Mouse (Mus musculus): Measurements from ENCODE around the gene Mttp.
A peak's percentile ranks its signal among the peaks of the same experiment; 100 is the strongest.
"Not testable (repeated sequence)": the region's sequence is repeated elsewhere in the genome, so short reads cannot be mapped to it uniquely, and the experiment has no call there.

The Mttp gene

GRCm38 (mm10) chr3:138144642-138145171, at the start of gene Mttp:
Gene Mttp (minus strand): TSS chr3:138144968.
- peak; percentile 79 to 83 for DNase-seq (ENCODE audit: low spot score in 2 of 2)

GRCm38 (mm10) chr3:138193683-138194302, 49.0 kb upstream of the Mttp start, which contains the start of gene 4930579F01Rik:
Gene 4930579F01Rik (minus strand): TSS chr3:138193825.
- DNase-seq (ENCODE audit: low spot score in 2 of 2): no peak

- no peak for DNase-seq (ENCODE audit: low spot score in 2 of 2)
Observed at GRCm38 (mm10) chr3:138192260-138192659, 47.5 kb upstream of the Mttp start.

GRCm38 (mm10) chr3:138185995-138186930, 41.5 kb upstream of the Mttp start:
- DNase-seq (ENCODE audit: low spot score in 2 of 2): no peak

- DNase-seq (ENCODE audit: low spot score in 2 of 2): no peak
Observed at GRCm38 (mm10) chr3:138185290-138185689, 40.5 kb upstream of the Mttp start.

GRCm38 (mm10) chr3:138183371-138183770, 38.6 kb upstream of the Mttp start:
- DNase-seq (ENCODE audit: low spot score in 2 of 2): no peak

- DNase-seq (ENCODE audit: low spot score in 2 of 2): no peak
Observed at GRCm38 (mm10) chr3:138182019-138182418, 37.3 kb upstream of the Mttp start.

- no peak for DNase-seq (ENCODE audit: low spot score in 2 of 2)
Observed at GRCm38 (mm10) chr3:138175551-138175950, 30.8 kb upstream of the Mttp start.

GRCm38 (mm10) chr3:138173291-138173690, 28.5 kb upstream of the Mttp start:
- no peak for DNase-seq (ENCODE audit: low spot score in 2 of 2)

GRCm38 (mm10) chr3:138162553-138163183, 17.9 kb upstream of the Mttp start:
- no peak for DNase-seq (ENCODE audit: low spot score in 2 of 2)

GRCm38 (mm10) chr3:138161623-138162022, 16.9 kb upstream of the Mttp start:
- DNase-seq (ENCODE audit: low spot score in 2 of 2): no peak

GRCm38 (mm10) chr3:138156651-138157050, 11.9 kb upstream of the Mttp start:
- DNase-seq (ENCODE audit: low spot score in 2 of 2): no peak

- DNase-seq (ENCODE audit: low spot score in 2 of 2): no peak
Observed at GRCm38 (mm10) chr3:138155062-138155461, 10.3 kb upstream of the Mttp start.

GRCm38 (mm10) chr3:138148811-138149210, 4.0 kb upstream of the Mttp start:
- DNase-seq (ENCODE audit: low spot score in 2 of 2): no peak

GRCm38 (mm10) chr3:138144060-138144641, 617 bp downstream of the Mttp start:
- DNase-seq (ENCODE audit: low spot score in 2 of 2): no peak

GRCm38 (mm10) chr3:138143315-138144059, 1.3 kb downstream of the Mttp start, which contains the start of gene Trmt10a:
Gene Trmt10a (plus strand): TSS chr3:138143448.
- DNase-seq (ENCODE audit: low spot score in 2 of 2): peak; percentile 97 to 98

GRCm38 (mm10) chr3:138142733-138143314, 1.9 kb downstream of the Mttp start:
- no peak for DNase-seq (ENCODE audit: low spot score in 2 of 2)

GRCm38 (mm10) chr3:138142052-138142732, 2.6 kb downstream of the Mttp start:
- DNase-seq (ENCODE audit: low spot score in 2 of 2): no peak

GRCm38 (mm10) chr3:138139663-138140062, 5.1 kb downstream of the Mttp start:
- no peak for DNase-seq (ENCODE audit: low spot score in 2 of 2)

- not testable (repeated sequence) for DNase-seq (ENCODE audit: low spot score in 2 of 2)
Observed at GRCm38 (mm10) chr3:138138146-138138545, 6.6 kb downstream of the Mttp start.

All from spleen, postnatal 4 days (tissue).